In the genomic region with DNA sequence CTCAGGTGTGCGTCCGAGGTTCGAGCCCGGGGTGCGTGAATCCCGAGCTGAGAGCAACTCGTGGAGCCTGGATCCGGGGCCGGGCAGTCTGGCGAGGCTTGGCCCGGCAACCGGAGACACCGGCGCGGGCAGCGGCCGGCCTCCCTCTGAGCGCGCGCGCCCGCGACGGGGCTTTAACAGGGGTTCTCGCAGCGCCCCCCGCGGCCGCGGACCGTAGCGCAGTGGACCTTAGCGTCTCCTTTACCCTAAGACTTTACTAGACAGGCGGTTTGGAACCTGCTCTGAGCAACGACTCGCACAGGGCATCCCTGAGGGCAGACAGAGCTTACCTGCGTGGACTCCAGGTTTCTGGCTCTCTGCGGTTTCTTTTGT, we compare ENCODE assay signal across 8 mouse cellular contexts. TPM values are rescaled to one million over a fixed set of nuclear protein-coding genes. Genes with fewer than 3 reads are reported as not detected.
DNase-seq lines count a peak whose midpoint lies in the region; ATAC-seq and TF ChIP-seq lines count a peak whose summit lies in the region.

TSS of gene Nkd2 (minus strand) at position 167 of the 372 bp plus-strand sequence.

- no peak for TF ChIP-seq POLR2A in bone marrow, adult 2 months (IDR thresholded peaks at IDR 0.05; ENCODE audit: borderline replicate concordance, control insufficient read depth, low read depth, low read length)

- no peaks in the 10 kb centered on the region for H3K36me3 ChIP-seq in embryonic facial prominence, embryonic 14.5 days (ENCODE audit: control insufficient read depth, insufficient read depth, low read length)
- H3K36me3 ChIP-seq in limb, embryonic 11.5 days (ENCODE audit: control insufficient read depth, insufficient read depth, low read length), result no peaks in the 10 kb centered on the region; the same call in 1 of the 2 replicates
- no peaks in the 10 kb centered on the region for H3K36me3 ChIP-seq in midbrain, embryonic 12.5 days

- no peaks in the 10 kb centered on the region; the same call in 1 of the 2 replicates for H3K27me3 ChIP-seq in embryonic facial prominence, embryonic 14.5 days (replicated peaks; ENCODE audit: control insufficient read depth, insufficient read depth, low read length)
- peaks cover 3% of the 10 kb centered on the region; the same call in 1 of the 2 replicates for H3K27me3 ChIP-seq in limb, embryonic 11.5 days (ENCODE audit: control insufficient read depth, insufficient read depth, low read length)
- peaks cover 73% of the 10 kb centered on the region for H3K27me3 ChIP-seq in midbrain, embryonic 12.5 days

- H3K4me2 ChIP-seq in embryonic facial prominence, embryonic 14.5 days (ENCODE audit: low read depth, low read length), result peak within 1 kb of the TSS; percentile 85
- H3K4me2 ChIP-seq in limb, embryonic 11.5 days (ENCODE audit: low read depth, severe bottlenecking), result peak within 1 kb of the TSS; percentile 72
- peak within 1 kb of the TSS; percentile 93 for H3K4me2 ChIP-seq in midbrain, embryonic 12.5 days (replicated peaks)

- DNase-seq in embryonic facial prominence, embryonic 14.5 days (ENCODE audit: low spot score), result peak; percentile 85
- peak; percentile 78 to 80 for DNase-seq in heart, adult 9 months (ENCODE audit: low spot score in 2 of 2)
- DNase-seq in kidney, adult 8-10 months, result peak; percentile 74 to 89
- peak; percentile 92 for DNase-seq in limb, embryonic 11.5 days (ENCODE audit: low spot score)
- peak; percentile 27 to 66 for DNase-seq in spleen, adult 18-20 months
- DNase-seq in adipocyte (ENCODE audit: low spot score), result no peak

- under 1% methylated on average over 38 of the region's 38 CpGs for WGBS in bone marrow, adult 2 months
- WGBS in embryonic facial prominence, embryonic 14.5 days, result under 1% methylated on average over 17 of the region's 38 CpGs
- WGBS in limb, embryonic 11.5 days, result under 1% methylated on average over 37 of the region's 38 CpGs
- WGBS in midbrain, embryonic 12.5 days, result 1% methylated on average over 38 of the region's 38 CpGs

- H3K4me1 ChIP-seq in bone marrow, adult 2 months (ENCODE audit: control insufficient read depth, insufficient read depth, low read length), result no peaks in the 10 kb centered on the region
- H3K4me1 ChIP-seq in embryonic facial prominence, embryonic 14.5 days (ENCODE audit: control insufficient read depth, insufficient read depth, low read length), result no peaks in the 10 kb centered on the region
- H3K4me1 ChIP-seq in limb, embryonic 11.5 days (ENCODE audit: control insufficient read depth, insufficient read depth, low read length), result peaks cover 18% of the 10 kb centered on the region
- H3K4me1 ChIP-seq in midbrain, embryonic 12.5 days, result peaks cover 9% of the 10 kb centered on the region; the same call in 1 of the 2 replicates

- peak within 1 kb of the TSS; percentile 76 for H3K9ac ChIP-seq in embryonic facial prominence, embryonic 14.5 days (ENCODE audit: low read depth, low read length)
- H3K9ac ChIP-seq in limb, embryonic 11.5 days (ENCODE audit: low read length), result peak within 1 kb of the TSS; percentile 90
- H3K9ac ChIP-seq in midbrain, embryonic 12.5 days (replicated peaks), result peak within 1 kb of the TSS; percentile 67

- H3K4me3 ChIP-seq in bone marrow, adult 2 months (replicated peaks; ENCODE audit: control insufficient read depth, low read depth, low read length), result peak within 1 kb of the TSS; percentile 35
- H3K4me3 ChIP-seq in embryonic facial prominence, embryonic 14.5 days (ENCODE audit: low read depth, low read length), result peak within 1 kb of the TSS; percentile 69
- H3K4me3 ChIP-seq in limb, embryonic 11.5 days (ENCODE audit: low read depth, low read length), result peak within 1 kb of the TSS; percentile 60
- peak within 1 kb of the TSS; percentile 63 for H3K4me3 ChIP-seq in midbrain, embryonic 12.5 days

- H3K27ac ChIP-seq in bone marrow, adult 2 months (ENCODE audit: control insufficient read depth, insufficient read depth, low read depth, low read length, poor library complexity), result no peak within 1 kb of the TSS
- no peak within 1 kb of the TSS for H3K27ac ChIP-seq in embryonic facial prominence, embryonic 14.5 days (replicated peaks; ENCODE audit: low read depth, low read length)
- H3K27ac ChIP-seq in limb, embryonic 11.5 days (replicated peaks; ENCODE audit: low read depth, low read length), result 0 out of 2 replicates have a peak within 1 kb of the TSS, but pooled peaks have one; percentile 36
- H3K27ac ChIP-seq in midbrain, embryonic 12.5 days (replicated peaks), result no peak within 1 kb of the TSS

- TF ChIP-seq CTCF in bone marrow, adult 2 months (IDR thresholded peaks at IDR 0.05; ENCODE audit: control insufficient read depth, insufficient read depth, low read length), result peak; percentile 47; the same call in 1 of the 2 replicates

- H3K9me3 ChIP-seq in embryonic facial prominence, embryonic 14.5 days (ENCODE audit: control insufficient read depth, low read length), result no peaks in the 10 kb centered on the region
- no peaks in the 10 kb centered on the region for H3K9me3 ChIP-seq in limb, embryonic 11.5 days (ENCODE audit: control insufficient read depth, low read length)
- H3K9me3 ChIP-seq in midbrain, embryonic 12.5 days, result no peaks in the 10 kb centered on the region

- peak; percentile 89 for ATAC-seq in embryonic facial prominence, embryonic 14.5 days (ENCODE audit: low read depth)
- peak; percentile 79 for ATAC-seq in limb, embryonic 11.5 days (ENCODE audit: insufficient number of reproducible peaks, low FRiP score, low TSS enrichment, low read depth)
- peak; percentile 85 for ATAC-seq in midbrain, embryonic 12.5 days (ENCODE audit: low FRiP score, low read depth)

RNA-seq across cellular contexts. Expression of gene Nkd2, which starts in this region (rescaled TPM):
- 0.62 and 1.1 TPM in 2 replicates for polyA plus RNA-seq in bone marrow, adult 2 months (2011; ENCODE audit: insufficient read depth, insufficient read length, low replicate concordance, missing spikeins)
- polyA plus RNA-seq in embryonic facial prominence, embryonic 14.5 days (2014; fragmentation: Nextera tagmentation; extraction: Ambion mirVana), result 18.6 and 20.1 TPM in 2 replicates
- 49.9 and 55.9 TPM in 2 replicates for polyA plus RNA-seq in limb, embryonic 11.5 days (2014; fragmentation: Nextera tagmentation; extraction: Ambion mirVana)
- 9.6 and 11.2 TPM in 2 replicates for polyA plus RNA-seq in midbrain, embryonic 12.5 days (2016; fragmentation: Nextera tagmentation; extraction: Ambion mirVana)
